Mouse (Mus musculus) adrenal gland, adult 8-10 months (tissue): ENCODE results near the gene Doc2b. TPM values are rescaled to one million over a fixed set of nuclear protein-coding genes. Genes with fewer than 3 reads are reported as not detected.
A peak's percentile ranks its signal among the peaks of the same experiment; 100 is the strongest.

ENCODE experiments used
- DNase-seq: peaks from one replicate; pipeline ENCODE4 v3.0.0; 2022
- total RNA-seq, 4 experiments: library from RNA; stranded (reverse); gene quantifications; 2 replicates each; pipeline ENCODE4 v1.2.4; 2022

Doc2b gene
- total RNA-seq, 4 experiments from 2014 or later: 17.8 to 37.6 (median 26.2) TPM

DNA sequence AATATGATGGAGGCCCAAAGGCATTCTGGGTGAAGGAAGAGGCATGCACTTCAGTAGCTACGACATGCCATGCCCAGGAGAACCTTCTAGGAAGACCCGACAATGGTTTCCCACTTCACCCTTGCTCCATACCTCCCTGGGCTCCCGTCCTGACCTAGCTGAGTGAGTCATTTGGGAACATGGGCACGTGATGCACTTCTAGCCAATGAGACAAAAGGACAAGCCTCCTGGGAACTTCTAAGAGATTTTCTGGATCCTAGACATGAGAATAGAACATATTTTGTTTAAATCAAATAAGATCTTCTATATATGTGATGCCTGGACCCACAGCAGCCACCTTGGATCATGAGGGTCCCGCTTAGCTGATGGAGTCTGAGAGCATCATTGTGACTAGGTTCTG, 3.3 kb downstream of the Doc2b start:
- no peak for DNase-seq

DNA sequence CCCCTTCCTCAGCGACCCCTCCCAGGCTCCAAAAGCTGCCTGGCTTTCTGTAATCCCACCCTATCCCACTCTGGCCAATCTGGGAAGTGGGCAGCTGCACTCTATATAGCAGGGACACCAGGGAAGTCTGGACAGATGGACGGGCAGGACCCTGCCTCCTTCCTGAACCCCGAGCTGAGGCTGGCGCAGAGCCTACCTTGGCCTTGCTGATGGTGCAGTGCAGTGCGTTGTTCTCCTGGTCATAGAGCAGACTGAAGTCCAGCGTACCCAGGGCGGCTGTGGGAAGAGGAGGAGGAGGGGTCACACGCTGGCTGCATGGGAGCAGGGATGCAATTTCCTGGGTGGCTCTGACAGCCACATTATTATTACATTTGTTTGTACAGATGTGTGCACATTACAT, 10.0 kb downstream of the Doc2b start:
- no peak for DNase-seq

DNA sequence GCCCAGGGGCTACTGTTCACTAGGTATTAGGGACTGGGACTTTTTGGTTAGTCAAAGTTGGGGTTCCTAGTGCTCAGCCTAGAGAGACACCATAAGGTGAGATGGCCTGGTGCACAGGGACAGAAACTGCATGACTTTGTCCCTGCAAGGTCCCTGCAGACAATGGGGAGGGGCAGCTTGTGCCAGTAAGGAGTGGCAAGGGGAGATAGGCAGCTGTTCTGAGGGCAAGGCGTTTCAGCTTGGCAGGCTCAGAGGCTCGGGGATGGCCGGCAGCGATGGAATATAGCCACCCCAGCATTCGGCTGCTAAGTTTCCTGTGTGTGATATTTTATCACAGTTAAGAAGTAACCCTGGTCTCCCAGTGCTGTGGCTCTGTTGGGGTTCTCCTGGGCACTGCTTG, 12.1 kb downstream of the Doc2b start:
- no peak for DNase-seq

DNA sequence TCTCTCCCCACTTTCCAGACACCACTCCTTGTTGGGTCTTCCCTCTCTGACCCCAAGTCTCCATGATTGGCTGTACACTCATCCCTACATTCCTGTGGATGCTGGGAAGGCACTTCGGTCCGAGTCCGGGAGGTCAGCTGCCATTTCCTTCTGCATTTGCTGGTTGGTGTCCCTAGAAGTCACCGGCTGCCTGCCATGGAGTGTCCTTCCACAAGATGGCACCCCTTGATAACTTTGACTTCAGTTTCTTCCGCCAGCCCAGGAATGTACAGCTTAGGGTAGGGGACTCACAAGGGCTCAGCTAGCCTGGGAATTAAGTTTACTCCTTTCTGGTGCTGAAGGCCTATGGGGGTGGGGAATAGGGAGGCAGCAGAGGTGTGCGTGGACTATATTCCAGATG, 13.9 kb downstream of the Doc2b start:
- peak; percentile 64 for DNase-seq

DNA sequence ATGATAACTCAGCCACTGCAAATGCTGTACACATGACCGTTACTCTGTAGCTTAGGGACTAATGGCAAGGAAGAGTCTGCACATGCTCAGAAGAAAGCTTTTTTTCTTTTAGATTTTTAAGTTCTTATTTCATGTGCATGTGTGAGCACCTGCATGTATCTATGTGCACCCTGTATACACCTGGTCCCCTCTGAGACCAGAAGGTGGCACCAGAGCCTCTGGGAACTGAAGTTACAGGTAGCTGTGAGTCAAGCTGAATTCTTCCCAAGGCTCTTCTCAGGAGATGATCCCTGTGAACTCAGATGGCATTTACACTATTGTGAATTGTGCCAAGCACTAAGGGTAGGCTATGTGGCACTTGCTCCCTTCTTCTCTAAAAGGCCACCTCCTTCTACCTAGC, 19.9 kb downstream of the Doc2b start:
- DNase-seq: no peak

DNA sequence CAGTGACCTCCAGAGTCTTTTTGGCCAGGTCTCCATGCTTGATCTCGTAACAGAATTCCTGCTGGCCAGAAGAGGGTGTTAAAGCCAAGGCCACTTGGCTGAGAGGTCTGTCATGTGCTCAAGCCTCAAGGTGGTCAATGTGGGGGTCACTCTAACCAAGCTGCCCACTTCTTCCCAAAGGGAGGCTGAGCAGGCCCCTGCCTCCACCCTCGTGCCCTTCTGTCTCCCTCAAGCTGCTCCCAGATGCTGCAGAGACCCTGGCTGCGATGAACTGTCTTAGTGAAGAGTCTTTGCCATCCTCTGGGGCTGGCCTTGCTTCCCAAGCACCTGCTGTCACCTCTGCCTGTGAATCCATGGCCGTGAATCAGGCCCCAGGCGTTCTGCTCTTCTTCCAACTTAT, 23.3 kb downstream of the Doc2b start:
- DNase-seq: peak; percentile 36

DNA sequence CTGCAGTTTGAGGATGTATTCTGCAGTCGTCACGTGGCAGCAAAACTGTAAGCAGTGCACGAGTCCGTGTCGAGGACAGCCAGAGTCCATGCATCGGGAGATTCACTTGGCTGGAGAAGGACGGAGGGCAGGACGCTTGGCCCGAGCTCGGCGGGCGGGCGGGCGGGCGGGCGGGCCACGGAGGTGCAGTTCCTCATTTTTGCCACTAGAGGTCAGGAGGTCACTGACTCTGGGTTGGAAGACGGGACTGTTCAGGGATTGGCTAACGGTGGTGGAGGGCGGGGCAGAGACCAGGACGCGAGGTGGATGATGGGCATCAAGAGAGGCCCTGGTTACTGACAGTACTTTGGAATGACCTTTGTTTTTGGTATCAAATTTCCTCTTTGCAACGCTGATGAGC, 26.6 kb downstream of the Doc2b start:
- DNase-seq: peak; percentile 83

DNA sequence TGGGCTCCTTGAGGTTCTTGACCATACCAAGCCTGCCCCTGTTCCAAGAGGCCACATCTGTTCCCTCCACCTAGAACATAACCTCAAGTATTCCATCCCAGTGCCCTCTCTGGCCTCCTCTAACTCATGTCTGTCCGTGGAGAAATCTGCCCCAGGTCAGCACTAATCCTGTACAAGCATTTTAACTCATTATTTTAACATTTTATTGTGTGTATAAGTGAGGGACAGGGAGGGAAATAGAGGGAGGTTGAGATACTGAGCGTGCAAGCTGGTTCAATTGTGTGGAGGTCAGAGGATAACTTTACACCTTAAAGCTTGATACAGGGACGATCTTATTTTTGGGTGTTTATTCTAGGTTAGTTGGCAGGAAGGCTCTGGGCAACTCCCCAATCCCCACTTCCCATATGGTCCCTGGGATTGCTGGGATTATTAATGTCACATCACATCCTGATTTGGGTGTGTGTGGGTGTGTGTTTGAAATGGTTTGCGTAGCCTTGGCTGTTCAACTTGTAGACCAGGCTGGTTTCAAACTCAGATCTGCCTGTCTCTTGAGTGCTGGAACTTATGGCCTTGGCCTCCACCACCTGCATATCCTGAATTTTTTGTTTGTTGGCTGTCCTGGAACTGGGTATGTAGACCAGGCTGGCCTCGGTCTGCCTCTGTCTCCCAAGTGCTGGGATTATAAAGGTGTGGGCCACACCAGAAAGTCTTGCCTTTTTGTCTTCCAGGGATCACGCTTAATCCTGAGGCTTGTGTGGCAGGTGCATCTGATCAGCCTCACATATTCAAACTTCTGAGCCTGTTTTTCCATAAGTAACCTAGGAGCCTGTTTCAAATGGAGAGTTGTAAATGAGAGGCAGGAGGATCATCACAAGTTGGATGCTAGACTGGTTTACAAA, 27.5 kb downstream of the Doc2b start:
- DNase-seq: no peak

DNA sequence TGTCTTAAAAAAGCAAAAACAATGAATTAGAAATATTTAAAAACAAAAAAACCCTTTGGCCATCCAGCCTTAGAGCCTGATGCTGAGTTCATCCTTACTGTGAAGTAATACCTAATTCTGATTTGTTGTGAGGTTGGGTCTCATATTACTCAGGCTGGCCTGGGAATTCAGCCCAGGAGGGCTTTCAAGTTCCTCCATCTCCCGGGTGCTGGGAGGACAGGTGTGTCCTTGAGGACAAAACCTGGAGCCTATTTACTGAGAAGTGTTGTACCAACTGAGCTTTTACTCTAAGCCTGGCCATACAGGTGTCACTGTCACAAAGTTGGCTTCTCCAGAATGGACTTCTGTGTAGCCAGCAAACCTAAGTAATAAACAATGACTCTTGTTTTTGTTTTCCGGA, 28.8 kb downstream of the Doc2b start:
- no peak for DNase-seq

DNA sequence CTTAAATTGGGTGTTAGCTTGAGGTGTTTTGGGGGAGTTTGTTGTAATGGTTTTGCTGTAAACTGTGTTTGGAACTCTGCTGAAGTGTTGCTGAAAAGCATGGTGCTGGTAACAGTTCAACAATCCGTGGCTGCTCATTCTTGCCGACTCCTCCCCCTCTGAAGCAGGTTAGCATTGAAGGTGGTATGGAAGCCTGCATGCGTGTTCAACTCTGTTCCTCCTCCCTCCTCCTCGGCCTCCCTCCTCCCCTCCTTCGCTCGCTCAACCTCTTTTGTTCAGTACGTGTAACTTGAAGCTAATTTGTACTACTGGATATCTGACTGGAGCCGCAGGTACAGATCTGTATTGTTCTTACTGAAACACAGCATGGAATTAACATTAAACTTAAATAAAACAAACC, 30.7 kb downstream of the Doc2b start:
- no peak for DNase-seq

DNA sequence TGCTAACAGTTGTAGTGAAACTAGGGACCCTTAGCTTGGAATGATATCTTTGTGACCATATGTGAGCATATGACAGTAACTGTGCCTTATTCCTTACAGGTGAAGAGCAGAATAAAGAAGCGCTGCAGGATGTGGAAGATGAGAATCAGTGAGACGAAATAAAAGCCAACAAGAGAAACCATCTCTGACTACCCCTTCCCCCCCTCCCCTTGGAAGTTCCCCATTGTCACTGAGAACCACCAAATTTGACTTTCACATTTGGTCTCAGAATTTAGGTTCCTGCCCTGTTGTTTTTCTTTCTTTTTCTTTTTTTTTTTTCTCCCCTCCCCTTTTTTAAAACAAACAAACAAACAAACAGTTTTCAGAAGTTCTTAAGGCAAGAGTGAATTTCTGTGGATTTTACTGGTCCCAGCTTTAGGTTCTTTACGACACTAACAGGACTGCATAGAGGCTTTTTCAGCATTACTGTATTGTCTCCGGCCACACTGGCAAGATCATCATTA, 31.3 kb downstream of the Doc2b start:
- DNase-seq: no peak

DNA sequence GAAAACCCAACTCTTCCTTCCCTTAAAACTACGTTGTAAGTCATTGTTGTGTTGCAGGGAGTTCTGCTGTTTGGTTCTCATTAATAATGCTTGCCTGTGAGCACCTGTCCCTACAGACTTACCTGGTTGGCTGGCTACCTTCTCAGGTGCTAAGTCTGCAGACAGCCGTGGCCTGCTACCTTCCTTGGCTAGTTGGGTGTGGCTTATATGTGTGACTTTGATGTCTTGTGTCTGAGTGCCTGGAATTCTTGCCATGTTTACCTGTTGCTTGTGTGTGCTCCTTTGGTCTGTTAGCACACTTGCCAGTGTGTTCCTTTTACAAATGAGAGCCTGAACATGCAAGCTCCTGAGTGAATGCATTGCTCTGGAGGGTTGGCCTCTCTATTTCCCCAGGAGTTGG, 33.1 kb downstream of the Doc2b start:
- DNase-seq: no peak

DNA sequence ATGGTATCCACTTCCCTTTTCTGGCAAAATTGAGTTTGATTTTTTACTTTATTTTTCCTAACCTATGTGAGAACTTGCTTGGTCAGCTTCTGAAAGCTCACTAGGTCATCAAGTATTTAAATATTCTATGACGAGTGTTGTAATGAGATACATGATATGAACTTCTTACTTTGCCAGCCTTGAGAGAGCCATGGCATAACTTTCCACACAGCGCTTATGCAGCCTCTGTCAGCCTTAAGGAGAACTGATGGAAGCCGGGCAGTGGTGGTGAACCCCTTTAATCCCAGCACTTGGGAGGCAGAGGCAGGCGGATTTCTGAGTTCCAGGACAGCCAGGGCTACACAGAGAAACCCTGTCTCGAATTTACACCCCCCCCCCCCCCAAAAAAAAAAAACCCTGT, 35.1 kb downstream of the Doc2b start:
- no peak for DNase-seq

DNA sequence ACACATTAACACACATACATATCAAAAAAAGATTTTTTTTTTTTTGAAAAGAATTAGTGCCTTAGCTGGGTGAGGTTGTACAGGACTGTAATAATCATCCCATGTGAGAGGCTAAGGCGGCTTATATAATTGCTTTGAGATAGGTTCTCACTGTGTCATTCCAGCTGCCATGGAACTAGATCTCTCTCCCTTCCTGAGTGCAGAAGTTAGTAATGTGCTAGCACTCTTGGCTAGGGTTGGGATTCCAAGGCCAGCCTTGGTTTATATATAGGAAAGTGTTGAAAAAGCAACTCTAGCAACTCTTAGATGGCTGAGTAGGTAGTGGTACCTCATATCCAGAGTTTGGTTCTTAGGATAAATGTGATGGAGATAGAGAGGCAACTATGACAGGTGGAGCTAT, 37.3 kb downstream of the Doc2b start:
- DNase-seq: no peak

DNA sequence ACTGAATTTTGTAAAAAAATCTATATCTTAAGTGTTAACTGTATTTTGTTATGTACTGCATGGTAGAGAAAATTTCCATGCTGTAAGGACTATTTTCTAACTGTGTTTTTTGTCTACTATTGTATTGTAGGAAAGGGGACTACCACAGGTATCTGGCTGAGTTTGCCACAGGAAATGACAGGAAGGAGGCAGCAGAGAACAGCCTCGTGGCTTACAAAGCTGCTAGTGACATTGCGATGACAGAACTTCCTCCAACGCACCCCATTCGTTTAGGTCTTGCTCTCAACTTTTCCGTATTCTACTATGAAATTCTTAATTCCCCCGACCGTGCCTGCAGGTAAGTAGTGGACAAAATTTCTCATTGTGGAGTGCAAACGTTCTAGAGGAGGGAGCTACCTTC, 39.2 kb downstream of the Doc2b start:
- DNase-seq: no peak

DNA sequence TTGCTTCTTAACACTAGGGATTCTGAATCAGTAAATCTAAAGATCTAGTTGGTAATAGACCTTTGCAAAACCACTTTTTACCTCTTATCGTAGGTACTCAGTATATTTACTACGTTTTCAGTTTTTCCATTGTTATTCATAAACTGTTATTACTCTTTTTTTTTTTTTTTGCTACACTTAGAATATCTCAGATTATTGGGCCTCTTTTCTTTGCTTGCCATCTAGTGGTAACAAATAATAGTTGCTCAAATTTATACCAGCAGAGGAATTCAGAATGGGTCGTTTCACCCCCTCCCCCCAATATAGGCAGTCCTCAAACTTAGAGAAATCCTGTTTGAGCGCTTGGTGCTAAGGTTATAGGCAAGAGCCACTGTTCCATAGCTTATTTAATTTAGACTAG, 44.8 kb downstream of the Doc2b start:
- DNase-seq: no peak

DNA sequence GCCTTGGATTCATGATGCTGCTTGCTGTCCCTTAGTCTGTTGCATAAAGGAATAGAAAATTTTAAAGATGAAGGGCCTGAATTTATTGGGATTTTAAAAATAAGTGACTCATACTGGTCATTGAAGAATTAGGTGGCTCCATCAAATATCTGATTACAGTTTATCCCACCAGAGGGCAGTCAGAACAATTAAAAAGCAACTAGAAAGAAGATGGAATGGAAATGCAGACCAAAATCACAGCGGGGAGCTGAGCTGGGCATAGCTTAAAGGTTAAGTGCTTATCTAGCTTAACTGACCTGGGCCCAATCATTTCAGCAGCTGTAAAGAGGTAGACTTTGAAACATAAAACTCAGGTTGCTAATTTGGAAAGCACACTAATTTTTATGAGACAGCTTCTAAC, 45.3 kb downstream of the Doc2b start:
- DNase-seq: no peak

DNA sequence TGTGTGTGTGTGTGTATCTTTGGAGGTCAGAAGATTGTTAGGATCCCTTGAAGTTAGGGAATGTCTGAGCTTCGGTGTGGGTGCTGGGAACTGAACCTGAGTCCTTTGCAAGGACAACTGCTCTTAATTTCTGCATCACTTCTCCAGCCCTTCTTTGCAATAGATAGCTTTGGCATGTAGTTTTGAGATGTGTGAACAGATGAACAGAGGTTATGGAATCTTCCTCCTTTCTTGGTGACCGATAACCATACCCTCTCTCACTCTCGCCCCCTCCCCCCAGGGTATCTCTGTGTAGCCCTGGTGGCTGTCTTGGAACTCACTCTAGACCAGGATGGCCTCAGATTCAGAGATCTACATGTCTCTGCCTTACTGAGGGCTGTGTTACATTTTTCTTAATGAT, 51.1 kb downstream of the Doc2b start:
- DNase-seq: no peak

DNA sequence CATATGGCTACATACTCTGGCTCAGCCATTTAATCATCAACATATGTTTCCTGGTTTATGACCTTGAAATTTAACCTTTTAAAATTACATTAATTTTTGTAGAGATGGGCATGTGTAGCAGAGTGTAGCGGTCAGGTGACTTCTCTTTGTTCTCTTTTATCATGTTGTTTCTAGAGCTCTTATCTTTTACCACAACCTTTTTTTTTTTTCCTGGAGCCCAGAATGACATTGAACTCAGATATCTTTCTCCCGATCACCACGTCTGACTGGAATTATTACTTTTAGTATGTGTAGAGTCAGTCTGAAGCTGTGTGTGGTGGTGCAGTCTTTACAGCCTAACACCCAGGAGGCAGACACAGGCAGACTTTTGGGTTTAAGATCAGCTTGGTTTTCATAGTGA, 54.2 kb downstream of the Doc2b start:
- DNase-seq: no peak

DNA sequence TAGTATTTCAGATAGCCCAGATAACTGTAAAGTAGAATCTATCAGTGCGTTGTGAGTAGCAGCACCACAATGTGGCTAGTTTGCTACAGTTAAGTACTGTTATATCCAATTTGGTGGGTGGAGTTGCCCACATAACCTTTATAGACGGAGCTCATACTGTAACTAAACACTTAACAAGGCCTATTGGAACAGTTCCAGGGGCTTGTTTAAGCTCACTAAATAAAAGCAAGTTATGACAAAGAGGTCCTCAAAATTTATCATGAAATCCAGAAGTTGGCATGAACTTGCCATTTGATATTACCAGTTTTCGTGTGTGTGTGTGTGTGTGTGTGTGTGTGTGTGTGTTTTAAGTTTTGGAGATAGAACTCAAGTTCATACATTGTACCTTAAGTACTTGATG, 55.6 kb downstream of the Doc2b start:
- no peak for DNase-seq

DNA sequence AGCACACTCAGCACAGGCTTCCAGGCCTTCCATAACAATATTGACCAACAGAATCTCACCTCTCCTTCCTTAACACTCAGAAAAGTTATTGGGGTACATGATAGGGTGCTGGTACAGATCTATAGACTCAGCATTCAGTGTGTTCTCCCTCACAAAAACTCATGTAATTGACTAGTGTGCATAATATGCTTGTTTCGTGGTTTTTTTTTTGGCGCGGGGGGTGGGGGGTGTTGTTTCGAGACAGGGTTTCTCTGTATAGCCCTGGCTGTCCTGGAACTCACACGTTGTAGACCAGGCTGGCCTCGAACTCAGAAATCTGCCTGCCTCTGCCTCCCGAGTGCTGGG, 57.4 kb downstream of the Doc2b start:
- no peak for DNase-seq

DNA sequence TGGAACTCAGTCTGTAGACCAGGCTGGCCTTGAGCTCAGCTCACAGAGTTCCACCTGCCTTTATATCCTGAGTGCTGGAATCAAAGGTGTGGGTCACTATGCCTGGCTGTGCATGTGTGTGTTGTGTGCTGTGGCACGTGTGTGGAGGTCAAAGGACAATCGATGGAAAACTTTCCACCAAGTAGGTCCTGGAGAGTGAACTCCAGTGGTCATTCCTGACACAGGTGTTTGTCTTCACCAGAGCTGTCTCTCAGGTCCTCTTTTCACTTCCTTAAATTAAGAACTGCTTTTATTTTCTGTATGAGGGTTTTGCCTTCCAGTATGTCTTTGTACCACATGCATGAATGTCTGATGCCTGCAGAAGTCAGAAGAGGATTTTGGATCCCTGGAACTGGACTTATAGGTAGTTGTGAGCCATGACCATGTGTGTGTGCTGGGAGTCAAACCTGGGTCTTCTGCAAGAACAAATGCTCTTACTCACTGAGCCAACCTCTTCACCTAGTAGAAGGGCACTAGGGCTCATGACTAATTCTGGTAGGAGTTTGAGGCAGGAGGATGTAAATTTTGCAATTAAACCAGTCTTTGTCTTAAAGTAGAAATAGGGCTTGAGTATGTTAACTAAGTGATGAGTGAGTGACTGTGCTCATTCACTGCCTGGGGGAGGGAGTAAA, 57.9 kb downstream of the Doc2b start:
- DNase-seq: no peak

DNA sequence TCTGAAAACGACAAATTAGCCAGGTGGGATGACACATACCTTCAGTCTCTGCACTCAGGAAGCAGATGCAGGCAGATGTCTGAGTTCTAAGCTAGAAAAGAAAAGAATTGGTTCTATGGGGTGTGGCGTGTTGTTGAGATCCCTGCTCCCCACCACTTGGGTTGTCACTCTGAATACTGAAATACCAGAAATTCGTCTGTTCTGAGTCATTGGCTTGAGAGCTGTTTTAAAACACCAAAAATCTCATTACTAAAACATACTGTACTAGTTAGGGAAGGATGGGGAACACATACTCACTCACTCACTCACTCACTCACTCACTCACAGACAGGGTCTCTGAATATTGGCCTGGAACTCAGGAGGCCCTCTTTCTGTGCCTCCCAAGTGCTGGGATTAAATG, 58.9 kb downstream of the Doc2b start:
- DNase-seq: no peak
